Mouse (Mus musculus): ENCODE measurements around the gene Gucy2c.
A peak's percentile ranks its signal among the peaks of the same experiment; 100 is the strongest.

Gene Gucy2c

GRCm38 (mm10) chr6:136742352-136743118 is 39.0 kb downstream of the Gucy2c start:
- DNase-seq (ENCODE audit: low spot score in 2 of 2) = peak; percentile 83 to 89

- no peak for DNase-seq (ENCODE audit: low spot score in 2 of 2)
Observed at GRCm38 (mm10) chr6:136741281-136741680, 40.3 kb downstream of the Gucy2c start.

GRCm38 (mm10) chr6:136735766-136736165 is 45.8 kb downstream of the Gucy2c start:
- no peak for DNase-seq (ENCODE audit: low spot score in 2 of 2)

GRCm38 (mm10) chr6:136728144-136728543 is 53.4 kb downstream of the Gucy2c start:
- DNase-seq (ENCODE audit: low spot score in 2 of 2) = no peak

GRCm38 (mm10) chr6:136723171-136723570 is 58.4 kb downstream of the Gucy2c start:
- no peak for DNase-seq (ENCODE audit: low spot score in 2 of 2)

GRCm38 (mm10) chr6:136722565-136722964 is 59.0 kb downstream of the Gucy2c start:
- no peak for DNase-seq (ENCODE audit: low spot score in 2 of 2)

- DNase-seq (ENCODE audit: low spot score in 2 of 2) = peak; percentile 24 to 48
Observed at GRCm38 (mm10) chr6:136721925-136722324, 59.6 kb downstream of the Gucy2c start.

- no peak for DNase-seq (ENCODE audit: low spot score in 2 of 2)
Observed at GRCm38 (mm10) chr6:136720436-136720835, 61.1 kb downstream of the Gucy2c start.

- no peak for DNase-seq (ENCODE audit: low spot score in 2 of 2)
Observed at GRCm38 (mm10) chr6:136715881-136716431, 65.6 kb downstream of the Gucy2c start.

GRCm38 (mm10) chr6:136714097-136714496 is 67.5 kb downstream of the Gucy2c start:
- no peak for DNase-seq (ENCODE audit: low spot score in 2 of 2)

- DNase-seq (ENCODE audit: low spot score in 2 of 2) = no peak
Observed at GRCm38 (mm10) chr6:136710408-136710807, 71.2 kb downstream of the Gucy2c start.

GRCm38 (mm10) chr6:136708597-136708996 is 73.0 kb downstream of the Gucy2c start:
- DNase-seq (ENCODE audit: low spot score in 2 of 2) = no peak

GRCm38 (mm10) chr6:136701878-136702277 is 79.7 kb downstream of the Gucy2c start:
- no peak for DNase-seq (ENCODE audit: low spot score in 2 of 2)

- DNase-seq (ENCODE audit: low spot score in 2 of 2) = no peak
Observed at GRCm38 (mm10) chr6:136701185-136701584, 80.4 kb downstream of the Gucy2c start.

GRCm38 (mm10) chr6:136691314-136691713 is 90.3 kb downstream of the Gucy2c start:
- DNase-seq (ENCODE audit: low spot score in 2 of 2) = no peak

GRCm38 (mm10) chr6:136690527-136690926 is 91.0 kb downstream of the Gucy2c start:
- no peak for DNase-seq (ENCODE audit: low spot score in 2 of 2)

- DNase-seq (ENCODE audit: low spot score in 2 of 2) = no peak
Observed at GRCm38 (mm10) chr6:136689790-136690413, 91.7 kb downstream of the Gucy2c start.

GRCm38 (mm10) chr6:136685433-136685832 is 96.1 kb downstream of the Gucy2c start:
- no peak for DNase-seq (ENCODE audit: low spot score in 2 of 2)

- DNase-seq (ENCODE audit: low spot score in 2 of 2) = no peak
Observed at GRCm38 (mm10) chr6:136683410-136684334, 97.9 kb downstream of the Gucy2c start.

- no peak for DNase-seq (ENCODE audit: low spot score in 2 of 2)
Observed at GRCm38 (mm10) chr6:136679381-136679780, 102.2 kb downstream of the Gucy2c start.

GRCm38 (mm10) chr6:136674935-136675334 is 106.6 kb downstream of the Gucy2c start:
- no peak for DNase-seq (ENCODE audit: low spot score in 2 of 2)

GRCm38 (mm10) chr6:136672467-136672866 is 109.1 kb downstream of the Gucy2c start:
- DNase-seq (ENCODE audit: low spot score in 2 of 2) = peak; percentile 17 to 41

All from frontal cortex, postnatal 25 days (tissue).